Mouse (Mus musculus) embryonic facial prominence, embryonic 11.5 days (tissue): Measurements from ENCODE around the gene Aspscr1. TPM values are rescaled to one million over a fixed set of nuclear protein-coding genes. Genes with fewer than 3 reads are reported as not detected.

Experiments
- ATAC-seq: fragments of 200-750 bp; cut with Nextera tagmentation; replicated peaks from 2 replicates; pipeline ENCODE4 v1.8.0; 2017; ENCODE audit warnings: low read depth; ENCODE audit not compliant: insufficient number of reproducible peaks, low FRiP score, low TSS enrichment
- DNase-seq: peaks from one replicate; pipeline ENCODE4 v3.0.0-alpha.2; 2015; ENCODE audit warnings: low spot score
- H3K27ac ChIP-seq: fragments of 300-500 bp; sonication (generic); replicated peaks from 2 replicates; pipeline ENCODE4 v1.5.1; 2014; ENCODE audit warnings: mild to moderate bottlenecking, low read depth, low read length, control low read depth
- H3K27me3 ChIP-seq: fragments of 300-500 bp; sonication (generic); 2 replicates; pipeline ENCODE4 v1.6.1; 2014; ENCODE audit warnings: mild to moderate bottlenecking, low read length, moderate library complexity, mixed read lengths; ENCODE audit not compliant: control insufficient read depth, insufficient read depth
- H3K36me3 ChIP-seq: fragments of 300-500 bp; sonication (generic); replicated peaks from 2 replicates; pipeline ENCODE4 v1.6.1; 2014; ENCODE audit warnings: low read depth, mild to moderate bottlenecking, low read length, moderate library complexity, mixed read lengths; ENCODE audit not compliant: control insufficient read depth, insufficient read depth
- H3K4me1 ChIP-seq: fragments of 300-500 bp; sonication (generic); 2 replicates; pipeline ENCODE4 v1.6.1; 2014; ENCODE audit warnings: low read length, mixed read lengths; ENCODE audit not compliant: control insufficient read depth, insufficient read depth
- H3K4me2 ChIP-seq: fragments of 300-500 bp; sonication (generic); 2 replicates; pipeline ENCODE4 v1.6.1; 2014; ENCODE audit warnings: low read depth, mild to moderate bottlenecking, control low read depth, low read length, moderate library complexity
- H3K4me3 ChIP-seq: fragments of 300-500 bp; sonication (generic); 2 replicates; pipeline ENCODE4 v1.5.1; 2014; ENCODE audit warnings: low read depth, low read length, control low read depth
- H3K9ac ChIP-seq: fragments of 300-500 bp; sonication (generic); replicated peaks from 2 replicates; pipeline ENCODE4 v1.6.1; 2014; ENCODE audit warnings: mild to moderate bottlenecking, control low read depth, low read length
- H3K9me3 ChIP-seq: fragments of 300-500 bp; sonication (generic); replicated peaks from 2 replicates; pipeline ENCODE4 v1.6.1; 2016; ENCODE audit warnings: mild to moderate bottlenecking, low read length, inconsistent platforms, mixed read lengths; ENCODE audit not compliant: control insufficient read depth
- WGBS: fragments of 180-500 bp; shearing (Covaris S2); extraction: QIAGEN DNeasy Blood & Tissue Kit; methylation state at CpG from one replicate; pipeline ENCODE4 v1.1.7; 2014; 5-methylcytosine and 5-hydroxymethylcytosine counted together
- microRNA-seq: library from miRNA; unstranded; fragments of <30 nt; microRNA quantifications from one replicate; pipeline ENCODE4, GENCODE M21; 2016; ENCODE audit warnings: borderline number of aligned reads
- polyA plus RNA-seq: library from polyadenylated mRNA; unstranded; fragments of >200 nt; fragmentation: Nextera tagmentation; extraction: Ambion mirVana; gene quantifications from 2 replicates; pipeline ENCODE4 v1.2.1, GENCODE M21; 2014

The Aspscr1 gene
- polyA plus RNA-seq, 1 experiment from 2014 or later, result 99.6 TPM

DNA sequence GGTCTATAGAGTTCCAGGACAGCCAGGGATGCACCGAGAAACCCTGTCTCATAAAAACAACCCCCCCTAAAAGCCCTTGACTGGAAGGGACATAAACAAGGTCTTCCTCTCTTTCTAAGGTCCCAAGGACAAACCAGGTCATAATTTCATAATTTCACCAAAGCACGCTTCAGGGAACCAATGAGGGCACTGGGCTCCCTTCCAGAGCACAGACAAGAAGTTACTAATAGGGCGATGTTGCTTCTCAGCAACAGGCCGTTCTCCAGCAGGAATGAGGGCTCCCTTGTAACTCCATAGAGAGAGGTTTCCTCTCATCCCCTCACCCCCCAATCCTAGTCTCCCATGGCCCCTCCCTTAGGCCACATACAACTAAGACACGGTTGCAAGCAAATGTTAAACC is 68.2 kb downstream of the Aspscr1 start:
- 90% methylated on average over 5 of the region's 5 CpGs for WGBS

DNA sequence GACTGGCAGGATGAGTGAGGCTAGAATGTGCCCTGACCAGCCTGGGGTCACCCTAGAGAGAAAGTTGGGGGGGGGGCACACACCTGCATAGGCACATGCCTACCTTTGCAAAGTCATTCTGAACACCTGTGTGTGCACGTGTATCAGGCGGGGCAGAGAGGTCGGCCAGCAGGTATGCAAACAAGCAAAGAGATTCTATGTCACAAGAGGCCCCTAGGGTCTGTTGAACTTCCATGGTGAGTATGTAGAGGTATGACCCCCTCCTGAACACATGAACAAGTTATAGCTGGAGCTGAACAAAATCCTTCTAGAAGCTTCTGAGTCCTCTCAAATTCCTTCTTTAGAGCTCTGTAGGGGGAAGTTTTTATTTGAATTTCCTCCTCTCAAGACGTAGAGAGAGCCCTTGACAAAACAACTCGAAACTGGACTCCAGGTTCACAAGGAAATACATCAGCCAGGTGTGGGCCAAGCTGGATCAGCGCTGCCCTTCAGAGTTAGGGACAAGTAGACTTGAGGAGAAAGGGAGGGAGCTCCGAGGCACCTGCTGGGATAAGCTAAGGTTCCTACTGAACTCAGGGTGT is 71.4 kb downstream of the Aspscr1 start:
- ATAC-seq (no peak), DNase-seq (no peak)
- no peaks in the 10 kb centered on the region for H3K4me1 ChIP-seq
- 68% methylated on average over 7 of the region's 7 CpGs for WGBS
- no peaks in the 10 kb centered on the region for H3K9me3 ChIP-seq
- no peaks in the 10 kb centered on the region for H3K36me3 ChIP-seq
- H3K27ac ChIP-seq, result no peak overlapping the region
- no peak overlapping the region for H3K4me3 ChIP-seq
- H3K4me2 ChIP-seq, result no peak overlapping the region
- no peak overlapping the region for H3K9ac ChIP-seq
- no peaks in the 10 kb centered on the region for H3K27me3 ChIP-seq

More for the DNA sequence above, 68.2 kb downstream of the Aspscr1 start:
- DNase-seq, result no peak
- Histone ChIP-seq H3K4me2 (no peak overlapping the region), H3K9me3 (no peaks in the 10 kb centered on the region), H3K27ac (no peak overlapping the region), H3K4me1 (no peaks in the 10 kb centered on the region), H3K4me3 (no peak overlapping the region), H3K36me3 (no peaks in the 10 kb centered on the region), H3K9ac (no peak overlapping the region), H3K27me3 (no peaks in the 10 kb centered on the region)
- ATAC-seq, result no peak

DNA sequence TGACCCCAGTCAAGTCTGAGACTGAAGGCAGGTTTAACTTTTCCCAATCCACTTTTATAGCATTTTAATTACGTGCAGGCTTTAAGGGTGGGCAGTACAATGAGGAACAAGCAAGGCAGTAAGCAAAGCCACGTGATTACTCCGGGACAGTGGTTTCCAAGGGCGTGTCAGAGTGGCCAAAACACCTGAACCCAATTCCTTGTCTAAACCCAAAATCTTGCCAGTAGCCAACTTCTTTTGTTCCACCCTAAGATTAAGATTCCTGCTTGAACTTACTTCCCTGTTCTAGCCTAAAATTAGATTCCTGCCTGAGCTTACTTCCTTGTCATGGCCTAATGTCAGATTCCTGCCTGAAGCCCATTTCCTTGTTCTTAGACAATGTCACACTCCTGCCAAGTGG is 75.2 kb downstream of the Aspscr1 start:
- Histone ChIP-seq H3K9ac (no peak overlapping the region), H3K4me1 (no peaks in the 10 kb centered on the region), H3K9me3 (no peaks in the 10 kb centered on the region), H3K27me3 (no peaks in the 10 kb centered on the region), H3K4me3 (no peak overlapping the region), H3K4me2 (no peak overlapping the region), H3K36me3 (no peaks in the 10 kb centered on the region), H3K27ac (no peak overlapping the region)
- DNase-seq (no peak), ATAC-seq (no peak)
- 75% methylated on average over 4 of the region's 4 CpGs for WGBS

DNA sequence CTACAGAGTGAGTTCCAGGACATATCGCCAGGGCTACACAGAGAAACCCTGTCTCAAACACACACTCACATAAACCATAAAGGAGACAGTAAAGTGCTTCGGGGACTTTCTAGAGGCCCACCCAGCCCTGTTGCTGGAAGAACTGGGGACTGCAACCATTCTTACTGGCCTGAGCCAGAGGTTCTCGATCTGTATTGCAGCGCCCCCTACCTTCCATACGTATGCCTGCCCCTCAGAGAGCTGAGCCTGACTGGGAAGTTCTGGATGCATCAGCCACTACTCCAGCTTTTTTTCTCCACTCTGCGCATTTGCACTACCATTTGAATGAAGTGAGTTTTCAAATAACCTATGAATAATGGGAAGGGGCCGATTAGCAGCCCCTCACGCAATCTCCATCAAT is 76.7 kb downstream of the Aspscr1 start:
- ATAC-seq, result no peak
- Histone ChIP-seq H3K36me3 (no peaks in the 10 kb centered on the region), H3K4me2 (no peak overlapping the region), H3K9ac (no peak overlapping the region), H3K27me3 (no peaks in the 10 kb centered on the region), H3K4me3 (no peak overlapping the region), H3K4me1 (no peaks in the 10 kb centered on the region), H3K27ac (no peak overlapping the region), H3K9me3 (no peaks in the 10 kb centered on the region)
- no peak for DNase-seq
- WGBS, result 58% methylated on average over 8 of the region's 8 CpGs

DNA sequence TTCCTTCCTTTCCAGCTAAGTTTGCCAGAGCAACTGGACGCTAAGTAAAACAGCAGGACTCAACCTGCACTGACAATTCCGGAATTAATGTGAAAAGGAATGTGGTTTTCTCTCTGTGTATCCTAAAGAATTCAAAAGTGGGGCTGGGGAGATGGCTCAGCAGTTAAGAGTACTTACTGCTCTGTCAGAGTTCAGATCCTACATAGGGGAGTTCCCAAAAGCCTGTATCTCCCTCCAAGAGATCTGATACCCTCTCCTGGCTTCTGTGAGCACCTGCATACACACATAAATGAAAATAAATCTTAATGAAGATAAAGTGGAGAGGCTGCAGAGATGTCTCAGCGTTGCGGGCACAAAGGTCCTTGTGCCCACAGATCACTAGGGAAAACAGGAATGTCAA is 78.8 kb downstream of the Aspscr1 start:
- Histone ChIP-seq H3K9ac (no peak overlapping the region), H3K36me3 (no peaks in the 10 kb centered on the region), H3K4me3 (no peak overlapping the region), H3K27me3 (no peaks in the 10 kb centered on the region), H3K4me2 (no peak overlapping the region), H3K4me1 (no peaks in the 10 kb centered on the region), H3K9me3 (no peaks in the 10 kb centered on the region), H3K27ac (no peak overlapping the region)
- 76% methylated on average over 4 of the region's 4 CpGs for WGBS
- ATAC-seq (no peak), DNase-seq (no peak)

Small RNA genes lying within 50 kb of the gene (microRNA-seq; reads per million reads assigned to microRNA genes)
- 1.4 reads per million for gene Mir6936

Other genes starting within 250 kb of the Aspscr1 start
- gene Nploc4, start 235.3 kb upstream of the Aspscr1 start, polyA plus RNA-seq, result 42.5 and 44.2 TPM in 2 replicates
- 0.56 and 1.2 TPM in 2 replicates for gene Tspan10, start 230.3 kb upstream of the Aspscr1 start, polyA plus RNA-seq
- gene Pde6g, start 219.5 kb upstream of the Aspscr1 start, polyA plus RNA-seq, result 0.48 TPM in 1 of 2 replicates, not detected in the other
- 12.2 and 13.0 TPM in 2 replicates for gene Oxld1, start 214.9 kb upstream of the Aspscr1 start, polyA plus RNA-seq
- 26.7 and 28.5 TPM in 2 replicates for gene Ccdc137, start 214.9 kb upstream of the Aspscr1 start, polyA plus RNA-seq
- gene Arl16, start 205.4 kb upstream of the Aspscr1 start, polyA plus RNA-seq, result 52.3 and 60.5 TPM in 2 replicates
- gene Mrpl12, start 188.4 kb upstream of the Aspscr1 start, polyA plus RNA-seq, result 161 and 162 TPM in 2 replicates
- 46.9 and 53.6 TPM in 2 replicates for gene Slc25a10, start 181.1 kb upstream of the Aspscr1 start, polyA plus RNA-seq
- gene Gcgr, start 142.3 kb upstream of the Aspscr1 start, polyA plus RNA-seq, result 0.43 and 0.91 TPM in 2 replicates
- 223 and 249 TPM in 2 replicates for gene Mcrip1, start 123.2 kb upstream of the Aspscr1 start, polyA plus RNA-seq
- not detected in 2 replicates for gene Ppp1r27, start 121.8 kb upstream of the Aspscr1 start, polyA plus RNA-seq
- 626 and 629 TPM in 2 replicates for gene P4hb, start 99.7 kb upstream of the Aspscr1 start, polyA plus RNA-seq
- gene Arhgdia, start 91.3 kb upstream of the Aspscr1 start, polyA plus RNA-seq, result 511 and 567 TPM in 2 replicates
- 748 and 893 TPM in 2 replicates for gene Alyref, start 74.6 kb upstream of the Aspscr1 start, polyA plus RNA-seq
- 177 and 197 TPM in 2 replicates for gene Anapc11, start 74.6 kb upstream of the Aspscr1 start, polyA plus RNA-seq
- not detected in 2 replicates for gene Npb, start 64.5 kb upstream of the Aspscr1 start, polyA plus RNA-seq
- 75.3 and 76.9 TPM in 2 replicates for gene Pcyt2, start 55.0 kb upstream of the Aspscr1 start, polyA plus RNA-seq
- gene Sirt7, start 47.7 kb upstream of the Aspscr1 start, polyA plus RNA-seq, result 20.7 and 20.8 TPM in 2 replicates
- 16.7 and 18.1 TPM in 2 replicates for gene Mafg, start 39.4 kb upstream of the Aspscr1 start, polyA plus RNA-seq
- gene Pycr1, start 29.2 kb upstream of the Aspscr1 start, polyA plus RNA-seq, result 26.3 and 27.1 TPM in 2 replicates
- gene Myadml2, start 24.8 kb upstream of the Aspscr1 start, polyA plus RNA-seq, result not detected in 2 replicates
- 2.5 and 3.2 TPM in 2 replicates for gene Notum, start 11.8 kb upstream of the Aspscr1 start, polyA plus RNA-seq
- 118 and 124 TPM in 2 replicates for gene Cenpx, start 40.8 kb downstream of the Aspscr1 start, polyA plus RNA-seq
- 35.0 and 35.9 TPM in 2 replicates for gene Lrrc45, start 41.0 kb downstream of the Aspscr1 start, polyA plus RNA-seq
- gene Rac3, start 48.5 kb downstream of the Aspscr1 start, polyA plus RNA-seq, result 9.7 and 10.9 TPM in 2 replicates
- gene Dcxr, start 54.3 kb downstream of the Aspscr1 start, polyA plus RNA-seq, result 10.7 and 11.7 TPM in 2 replicates
- gene Cbr2, start 59.1 kb downstream of the Aspscr1 start, polyA plus RNA-seq, result 3.3 and 3.7 TPM in 2 replicates
- 9.0 and 11.0 TPM in 2 replicates for gene Hmga1b, start 89.8 kb downstream of the Aspscr1 start, polyA plus RNA-seq
- gene Rfng, start 111.2 kb downstream of the Aspscr1 start, polyA plus RNA-seq, result 16.2 and 21.2 TPM in 2 replicates
- gene Gps1, start 111.3 kb downstream of the Aspscr1 start, polyA plus RNA-seq, result 262 and 276 TPM in 2 replicates
- 72.4 and 72.8 TPM in 2 replicates for gene Dus1l, start 123.4 kb downstream of the Aspscr1 start, polyA plus RNA-seq
- gene Fasn, start 151.6 kb downstream of the Aspscr1 start, polyA plus RNA-seq, result 56.1 and 66.1 TPM in 2 replicates